Mouse (Mus musculus): ENCODE data around the gene Fem1a.

DNA sequence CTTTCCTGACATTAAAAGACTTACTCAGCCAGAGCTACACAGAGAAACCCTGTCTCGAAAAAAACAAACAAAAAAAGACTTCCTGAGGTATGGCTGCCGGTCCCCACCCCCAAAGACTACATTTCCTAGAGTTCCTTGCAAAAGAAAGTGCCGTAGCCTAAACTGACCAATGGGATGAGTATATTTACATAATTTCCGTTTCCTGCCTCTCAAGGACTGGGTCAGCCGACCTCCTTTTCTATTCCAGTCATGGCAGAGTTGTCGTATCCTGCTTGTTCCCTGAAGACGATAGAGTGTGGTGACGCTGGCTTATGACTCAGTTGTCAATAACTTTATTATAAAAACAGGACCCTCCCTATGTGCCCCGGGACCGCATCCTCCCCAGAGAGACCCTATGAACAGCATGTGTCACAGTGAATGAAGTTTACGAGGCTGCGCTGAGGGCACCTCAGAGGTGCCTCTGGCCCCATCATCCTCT is 12.6 kb downstream of the Fem1a start:
- TF ChIP-seq CTCF (IDR thresholded peaks at IDR 0.05; ENCODE audit: low read depth, low read length) (no peak), POLR2A (IDR thresholded peaks at IDR 0.05; ENCODE audit: borderline replicate concordance, low read depth, low read length) (no peak)
